Mouse (Mus musculus): ENCODE data around the gene Olfr845. TPM values are rescaled to one million over a fixed set of nuclear protein-coding genes. Genes with fewer than 3 reads are reported as not detected.

Olfr845 gene
- not detected in 2 replicates for polyA plus RNA-seq (2015; fragmentation: Nextera tagmentation; extraction: Ambion mirVana)

- WGBS = 60% methylated on average over 1 of the region's 1 CpGs
Observed at GRCm38 (mm10) chr9:19336157-19336556, at the start of gene Olfr845. Gene Olfr845 (plus strand): TSS chr9:19336457.

GRCm38 (mm10) chr9:19316047-19316446 lies 20.2 kb upstream of the Olfr845 start, which contains the start of gene Olfr844:
Gene Olfr844 (plus strand): TSS chr9:19316347.
- Histone ChIP-seq H3K36me3 (ENCODE audit: control insufficient read depth, insufficient read depth) (no peaks in the 10 kb centered on the region), H3K9me3 (ENCODE audit: control insufficient read depth) (no peaks in the 10 kb centered on the region), H3K27me3 (replicated peaks; ENCODE audit: control insufficient read depth, insufficient read depth, low read length) (no peaks in the 10 kb centered on the region), H3K4me1 (replicated peaks; ENCODE audit: control insufficient read depth, insufficient read depth, low read length) (no peaks in the 10 kb centered on the region), H3K4me2 (replicated peaks; ENCODE audit: low read depth) (no peak within 1 kb of the TSS), H3K27ac (ENCODE audit: low read depth, low read length) (no peak within 1 kb of the TSS), H3K9ac (ENCODE audit: low read depth, low read length) (no peak within 1 kb of the TSS), H3K4me3 (ENCODE audit: low read depth, low read length) (no peak within 1 kb of the TSS)
- no peak for ATAC-seq
- TF ChIP-seq CTCF (IDR thresholded peaks at IDR 0.05; ENCODE audit: low read depth) = no peak

More at GRCm38 (mm10) chr9:19336157-19336556, at the start of gene Olfr845:
- H3K27ac ChIP-seq (ENCODE audit: low read depth, low read length) = no peak within 1 kb of the TSS
- ATAC-seq = no peak
- TF ChIP-seq CTCF (IDR thresholded peaks at IDR 0.05; ENCODE audit: low read depth) = no peak
- H3K4me3 ChIP-seq (ENCODE audit: low read depth, low read length) = no peak within 1 kb of the TSS
- H3K4me1 ChIP-seq (replicated peaks; ENCODE audit: control insufficient read depth, insufficient read depth, low read length) = no peaks in the 10 kb centered on the region
- no peak within 1 kb of the TSS for H3K4me2 ChIP-seq (replicated peaks; ENCODE audit: low read depth)
- H3K9me3 ChIP-seq (ENCODE audit: control insufficient read depth) = no peaks in the 10 kb centered on the region
- no peaks in the 10 kb centered on the region for H3K27me3 ChIP-seq (replicated peaks; ENCODE audit: control insufficient read depth, insufficient read depth, low read length)
- H3K9ac ChIP-seq (ENCODE audit: low read depth, low read length) = no peak within 1 kb of the TSS
- no peaks in the 10 kb centered on the region for H3K36me3 ChIP-seq (ENCODE audit: control insufficient read depth, insufficient read depth)

GRCm38 (mm10) chr9:19363905-19364304 lies 27.6 kb downstream of the Olfr845 start, which contains the start of gene Olfr846:
Gene Olfr846 (minus strand): TSS chr9:19364005.
- Histone ChIP-seq H3K4me3 (ENCODE audit: low read depth, low read length) (no peak within 1 kb of the TSS), H3K36me3 (ENCODE audit: control insufficient read depth, insufficient read depth) (no peaks in the 10 kb centered on the region), H3K9me3 (ENCODE audit: control insufficient read depth) (no peaks in the 10 kb centered on the region), H3K4me1 (replicated peaks; ENCODE audit: control insufficient read depth, insufficient read depth, low read length) (no peaks in the 10 kb centered on the region), H3K27ac (ENCODE audit: low read depth, low read length) (no peak within 1 kb of the TSS), H3K27me3 (replicated peaks; ENCODE audit: control insufficient read depth, insufficient read depth, low read length) (no peaks in the 10 kb centered on the region), H3K9ac (ENCODE audit: low read depth, low read length) (no peak within 1 kb of the TSS), H3K4me2 (replicated peaks; ENCODE audit: low read depth) (no peak within 1 kb of the TSS)
- 37% methylated on average over 1 of the region's 1 CpGs for WGBS
- TF ChIP-seq CTCF (IDR thresholded peaks at IDR 0.05; ENCODE audit: low read depth) = no peak
- ATAC-seq = no peak

- TF ChIP-seq CTCF (IDR thresholded peaks at IDR 0.05; ENCODE audit: low read depth) = no peak
- no peak for ATAC-seq
- WGBS = 49% methylated on average over 1 of the region's 1 CpGs
Observed at GRCm38 (mm10) chr9:19378569-19378968, 42.3 kb downstream of the Olfr845 start, which contains the start of gene Olfr847. Gene Olfr847 (minus strand): TSS chr9:19378669.

More at GRCm38 (mm10) chr9:19378569-19378968, 42.3 kb downstream of the Olfr845 start, which contains the start of gene Olfr847:
- no peaks in the 10 kb centered on the region for H3K9me3 ChIP-seq (ENCODE audit: control insufficient read depth)
- no peak within 1 kb of the TSS for H3K9ac ChIP-seq (ENCODE audit: low read depth, low read length)
- H3K36me3 ChIP-seq (ENCODE audit: control insufficient read depth, insufficient read depth) = no peaks in the 10 kb centered on the region
- H3K4me1 ChIP-seq (replicated peaks; ENCODE audit: control insufficient read depth, insufficient read depth, low read length) = no peaks in the 10 kb centered on the region
- H3K27ac ChIP-seq (ENCODE audit: low read depth, low read length) = no peak within 1 kb of the TSS
- H3K27me3 ChIP-seq (replicated peaks; ENCODE audit: control insufficient read depth, insufficient read depth, low read length) = no peaks in the 10 kb centered on the region
- H3K4me3 ChIP-seq (ENCODE audit: low read depth, low read length) = no peak within 1 kb of the TSS
- no peak within 1 kb of the TSS for H3K4me2 ChIP-seq (replicated peaks; ENCODE audit: low read depth)

Other genes starting within 250 kb of the Olfr845 start
- not detected in 2 replicates for gene Olfr836, start 216.1 kb upstream of the Olfr845 start, polyA plus RNA-seq (2015; fragmentation: Nextera tagmentation; extraction: Ambion mirVana)
- not detected in 2 replicates for gene Olfr837, start 200.1 kb upstream of the Olfr845 start, polyA plus RNA-seq (2015; fragmentation: Nextera tagmentation; extraction: Ambion mirVana)
- gene Olfr839-ps1, start 159.1 kb upstream of the Olfr845 start, polyA plus RNA-seq (2015; fragmentation: Nextera tagmentation; extraction: Ambion mirVana) = not detected in 2 replicates
- not detected in 2 replicates for gene Olfr843, start 84.5 kb upstream of the Olfr845 start, polyA plus RNA-seq (2015; fragmentation: Nextera tagmentation; extraction: Ambion mirVana)
- not detected in 2 replicates for gene Olfr844, start 20.1 kb upstream of the Olfr845 start, polyA plus RNA-seq (2015; fragmentation: Nextera tagmentation; extraction: Ambion mirVana)
- not detected in 2 replicates for gene Olfr846, start 27.5 kb downstream of the Olfr845 start, polyA plus RNA-seq (2015; fragmentation: Nextera tagmentation; extraction: Ambion mirVana)
- gene Olfr847, start 42.2 kb downstream of the Olfr845 start, polyA plus RNA-seq (2015; fragmentation: Nextera tagmentation; extraction: Ambion mirVana) = not detected in 2 replicates
- gene Olfr849, start 103.8 kb downstream of the Olfr845 start, polyA plus RNA-seq (2015; fragmentation: Nextera tagmentation; extraction: Ambion mirVana) = not detected in 2 replicates
- not detected in 2 replicates for gene Olfr850, start 141.8 kb downstream of the Olfr845 start, polyA plus RNA-seq (2015; fragmentation: Nextera tagmentation; extraction: Ambion mirVana)
- gene Olfr851, start 156.8 kb downstream of the Olfr845 start, polyA plus RNA-seq (2015; fragmentation: Nextera tagmentation; extraction: Ambion mirVana) = not detected in 2 replicates
- not detected in 2 replicates for gene Olfr853, start 204.6 kb downstream of the Olfr845 start, polyA plus RNA-seq (2015; fragmentation: Nextera tagmentation; extraction: Ambion mirVana)
- gene Olfr854, start 230.9 kb downstream of the Olfr845 start, polyA plus RNA-seq (2015; fragmentation: Nextera tagmentation; extraction: Ambion mirVana) = not detected in 2 replicates
- gene Olfr855, start 246.2 kb downstream of the Olfr845 start, polyA plus RNA-seq (2015; fragmentation: Nextera tagmentation; extraction: Ambion mirVana) = not detected in 2 replicates

Measured in intestine, postnatal 0 days (tissue).